Mouse (Mus musculus) fibroblast of lung, adult 2 months (primary cell): ENCODE measurements around the gene Lman2.

Experiments
- DNase-seq: peaks from one replicate; pipeline ENCODE4 v3.0.0-alpha.2; 2011; ENCODE audit warnings: low read depth

Gene Lman2

DNA sequence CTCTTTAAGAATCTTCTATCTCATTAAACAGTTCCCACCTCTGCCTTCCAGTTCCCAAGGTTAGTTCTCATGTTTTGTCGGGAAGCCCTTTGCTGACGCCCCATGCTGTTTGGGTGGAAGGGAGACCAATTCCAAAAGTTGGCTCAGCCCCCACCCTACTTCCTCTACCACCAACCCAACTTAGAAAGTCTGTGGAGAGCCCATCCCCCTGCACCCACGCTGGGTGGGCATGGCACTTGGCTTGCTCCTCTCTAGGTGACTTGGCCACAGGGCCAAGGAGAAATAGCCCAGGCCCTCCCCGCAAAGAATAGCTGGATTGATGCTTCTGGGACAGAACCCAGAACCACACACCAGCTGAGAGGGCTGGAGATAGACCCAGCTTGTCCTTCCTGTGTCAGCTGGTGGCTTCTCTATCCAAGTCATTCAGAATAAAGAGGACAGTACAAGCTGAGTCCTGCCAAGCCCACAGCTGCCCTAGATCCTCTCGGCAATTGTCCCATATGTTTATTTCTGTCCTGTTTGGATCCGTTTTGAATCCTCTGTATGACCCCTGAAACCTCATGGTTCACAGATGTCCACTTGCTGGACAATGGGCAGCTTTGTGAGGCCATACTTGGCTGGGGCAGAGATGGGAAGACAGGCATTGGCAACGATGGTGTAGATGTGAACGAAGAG is 8.6 kb upstream of the Lman2 start:
- no peak for DNase-seq

DNA sequence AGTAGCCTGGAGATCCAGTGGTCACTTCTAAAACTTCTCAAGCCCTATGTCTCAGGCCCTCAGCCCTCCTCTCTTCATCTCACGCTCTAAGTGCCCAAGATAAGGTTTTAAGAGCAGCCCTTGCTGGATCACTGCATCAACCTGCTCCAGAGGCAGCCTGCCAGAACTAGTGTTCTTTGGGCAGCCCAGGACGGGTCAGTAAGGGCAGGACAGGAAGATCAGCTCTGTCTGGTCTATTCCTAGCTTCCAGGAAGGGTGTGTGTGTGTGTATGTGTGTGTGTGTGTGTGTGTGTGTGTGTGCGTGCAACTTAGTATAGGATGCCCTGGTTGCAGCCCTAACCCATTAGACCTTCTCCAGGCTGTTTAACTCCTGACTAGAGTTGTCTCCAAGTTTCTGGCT is 7.7 kb upstream of the Lman2 start:
- DNase-seq, result no peak

DNA sequence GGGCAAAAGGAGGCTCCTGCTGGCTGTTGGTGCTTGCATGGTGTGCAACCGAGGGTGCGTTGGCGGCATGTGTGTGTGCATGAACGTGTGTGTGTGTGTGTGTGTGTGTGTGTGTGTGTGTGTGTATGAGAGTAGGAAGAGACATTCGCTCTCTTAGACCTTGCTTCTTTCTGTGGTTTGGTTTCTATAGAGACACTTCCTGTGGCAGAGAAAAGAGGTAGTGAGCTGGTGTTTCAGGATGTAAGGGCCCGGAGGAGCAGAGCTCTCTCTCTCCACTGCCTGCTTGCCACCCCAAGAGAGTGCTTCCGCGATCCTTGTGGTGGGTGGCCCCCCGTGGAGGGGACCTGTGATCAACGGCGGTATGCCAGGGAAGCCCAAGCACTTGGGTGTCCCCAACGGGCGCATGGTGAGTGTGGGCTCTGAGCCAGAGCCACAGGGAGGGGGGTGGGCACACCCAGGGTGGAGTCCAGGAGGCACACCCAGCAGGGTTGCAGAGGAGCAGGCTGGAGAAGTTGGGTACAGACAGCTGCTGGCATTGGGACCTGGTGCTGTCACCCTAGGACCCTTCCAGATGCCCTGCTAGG is 7.0 kb upstream of the Lman2 start, which contains the start of gene Rgs14:
TSS of gene Rgs14 (plus strand) at position 202 of the 584 bp plus-strand sequence.
- DNase-seq, result no peak

DNA sequence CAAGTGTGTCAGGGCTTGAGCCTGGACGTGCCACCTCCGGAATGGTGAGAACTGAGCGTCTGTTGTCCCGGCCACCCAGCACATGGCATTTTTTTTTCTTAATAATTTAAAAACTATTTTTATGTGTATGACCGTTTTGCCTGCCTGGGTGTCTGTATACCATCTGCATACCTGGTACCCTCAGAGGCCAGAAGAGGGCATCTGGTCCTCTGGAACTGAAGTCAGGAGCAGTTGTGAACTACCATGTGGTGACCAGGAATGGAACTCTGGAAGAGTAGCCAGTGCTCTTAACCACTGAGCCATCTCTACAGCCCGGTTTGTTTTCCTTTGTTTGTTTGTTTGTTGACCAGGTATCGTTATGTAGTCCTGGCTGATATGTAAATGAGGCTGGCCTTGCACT is 5.8 kb upstream of the Lman2 start:
- DNase-seq, result no peak

DNA sequence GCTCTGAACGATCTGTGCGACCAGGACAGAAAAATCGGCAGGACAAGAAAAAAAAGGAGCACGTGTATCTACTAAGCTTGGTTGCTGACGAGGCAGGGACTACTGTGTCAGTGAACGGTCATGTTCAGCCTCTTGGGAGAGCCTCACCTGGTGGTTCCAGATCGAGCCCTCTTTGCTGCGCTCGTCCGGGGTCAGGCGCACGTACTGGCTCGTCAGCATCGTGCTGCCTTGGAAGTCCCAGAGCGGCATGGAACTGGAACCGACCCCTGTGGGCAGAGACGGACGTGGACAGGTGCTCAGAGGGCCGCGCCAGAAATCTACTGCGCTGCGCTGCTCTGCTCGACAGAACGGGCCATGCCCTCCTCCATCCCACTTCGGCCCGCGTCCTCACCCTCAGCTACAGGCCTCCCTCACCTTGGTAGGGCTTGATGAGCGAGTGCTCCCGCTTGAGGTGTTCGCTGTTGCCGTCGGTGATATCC is 570 bp downstream of the Lman2 start:
- peak; percentile 2 for DNase-seq

DNA sequence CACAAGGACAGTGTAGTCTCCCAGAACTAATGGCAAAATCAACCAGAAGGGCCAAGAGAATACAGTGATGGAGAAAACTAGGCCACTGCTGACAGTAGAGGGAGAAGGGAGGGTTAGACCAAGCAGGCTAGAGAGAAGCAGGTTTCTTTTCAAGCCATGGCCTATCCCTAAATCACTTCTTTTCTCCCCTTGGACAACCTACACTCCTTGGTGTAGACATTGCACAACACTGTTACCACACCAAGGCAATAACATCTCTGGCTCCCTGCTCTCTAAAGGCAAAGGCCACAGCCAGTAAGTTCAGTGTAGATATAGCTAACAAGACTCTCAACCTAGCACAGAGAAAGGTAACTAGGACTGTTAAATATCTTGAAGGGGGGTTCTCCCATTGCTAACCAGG is 1.4 kb downstream of the Lman2 start:
- no peak for DNase-seq

DNA sequence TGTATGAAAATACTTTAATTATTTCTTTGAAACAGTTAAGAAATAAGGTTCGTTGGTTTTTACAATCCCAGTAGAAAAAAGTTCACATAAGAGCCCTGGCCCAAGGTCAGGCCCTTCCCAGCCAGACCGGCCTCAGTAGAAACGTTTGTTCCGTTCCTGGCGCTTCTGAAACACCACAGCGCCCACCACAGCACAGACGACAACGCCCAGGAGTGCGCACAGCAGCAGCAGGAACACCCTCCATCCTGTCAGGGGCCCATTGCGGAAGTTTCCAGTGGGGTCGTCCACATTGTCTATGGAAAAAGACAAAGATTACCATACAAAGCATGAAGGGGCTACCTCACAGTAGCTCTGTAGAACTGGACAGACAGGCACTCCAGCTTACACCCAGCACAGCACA is 15.8 kb downstream of the Lman2 start:
- DNase-seq, result no peak

DNA sequence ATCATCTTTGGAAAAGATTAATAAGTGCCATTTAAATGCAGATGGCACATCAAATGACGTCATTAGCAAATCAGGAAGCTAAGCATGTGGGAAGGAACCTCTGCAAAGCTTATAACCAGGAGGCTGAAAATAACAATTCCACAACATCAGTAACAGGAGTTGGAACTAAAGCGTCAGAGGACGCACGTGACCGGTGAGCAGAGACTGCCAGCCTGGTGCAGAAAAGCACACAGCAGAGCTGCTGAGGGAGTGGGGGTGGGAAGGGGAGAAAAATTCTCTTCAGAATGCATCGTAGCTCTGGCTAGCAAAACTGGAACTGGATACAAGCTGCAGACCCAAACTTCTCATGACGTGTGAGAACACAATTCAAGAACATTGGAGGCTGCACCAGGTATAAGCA is 18.3 kb downstream of the Lman2 start:
- DNase-seq, result no peak

DNA sequence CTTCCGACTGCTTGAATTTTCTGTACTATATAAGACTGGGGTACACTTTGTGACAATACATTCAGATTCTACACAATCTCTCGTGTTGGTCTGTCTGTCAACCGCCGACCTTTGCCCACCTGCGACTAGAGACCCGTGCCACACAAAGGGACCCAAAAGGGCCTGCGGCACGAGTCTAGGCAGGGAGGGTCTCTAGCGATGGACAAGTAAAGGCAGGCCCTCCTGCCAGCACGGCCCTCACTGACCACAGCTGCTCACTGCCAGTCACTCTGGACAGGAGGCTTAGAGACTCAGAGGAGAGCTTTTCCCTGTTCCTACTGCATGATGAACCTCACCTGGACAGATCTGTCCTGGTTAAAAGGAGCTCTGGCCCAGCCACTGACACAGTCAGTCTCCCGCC is 20.1 kb downstream of the Lman2 start:
- no peak for DNase-seq

DNA sequence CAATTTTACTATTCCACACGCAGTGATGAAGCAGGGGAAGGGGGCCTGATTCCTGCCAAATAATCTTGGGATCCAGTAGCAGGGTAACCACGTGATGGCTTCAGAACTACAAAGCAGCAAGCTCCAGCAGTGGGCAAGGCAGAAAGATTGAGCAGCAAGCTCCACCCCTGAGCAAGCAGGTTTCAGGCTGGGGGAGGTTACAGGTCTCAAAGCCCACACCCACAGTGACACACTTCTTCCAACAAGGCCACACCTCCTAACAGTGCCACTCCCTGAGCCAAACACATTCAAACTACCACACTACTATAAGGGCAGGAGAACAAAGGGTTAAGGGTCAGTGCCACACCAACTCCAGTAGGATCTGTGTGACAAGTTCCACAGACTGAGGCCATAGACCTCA is 23.3 kb downstream of the Lman2 start:
- DNase-seq, result no peak

DNA sequence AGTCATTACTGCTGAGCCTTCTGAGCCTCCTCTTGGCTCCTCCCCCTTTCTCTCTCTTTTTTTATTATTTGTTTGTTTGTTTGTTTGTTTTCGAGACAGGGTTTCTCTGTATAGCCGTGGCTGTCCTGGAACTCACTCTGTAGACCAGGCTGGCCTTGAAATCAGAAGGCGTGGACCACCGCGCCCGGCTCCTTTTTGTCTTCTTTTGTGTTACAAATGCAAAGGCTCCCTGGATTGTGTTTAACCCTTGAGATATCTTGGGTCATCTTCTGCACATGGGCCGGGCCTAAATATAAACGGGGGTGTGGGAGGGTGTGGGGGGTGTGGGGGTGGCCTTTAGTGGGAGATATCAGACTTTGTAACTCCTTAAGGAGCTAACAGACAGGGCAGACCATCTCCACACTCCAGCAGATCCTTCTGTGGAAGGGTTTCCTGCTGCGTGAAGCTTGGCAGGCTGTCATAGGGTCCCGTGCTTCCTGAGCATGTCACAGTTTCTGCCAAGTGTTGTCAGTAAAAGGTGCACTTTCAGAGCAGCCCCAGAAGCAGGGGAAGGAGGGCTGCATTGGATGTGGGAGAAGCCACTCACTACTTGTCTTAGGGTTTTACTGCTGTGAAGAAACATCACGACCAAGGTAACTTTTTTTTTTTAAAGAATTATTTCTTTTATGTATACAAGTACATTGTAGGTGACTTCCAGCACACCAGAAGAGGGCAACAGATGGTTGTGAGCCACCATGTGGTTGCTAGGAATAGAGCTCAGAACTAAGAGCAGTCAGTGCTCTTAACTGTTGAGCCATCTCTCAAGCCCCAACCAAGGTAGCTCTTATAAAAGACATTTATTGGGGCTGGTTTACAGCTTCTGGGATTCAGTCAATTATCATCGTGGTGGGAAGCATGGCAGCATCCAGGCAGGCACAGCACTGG is 24.2 kb downstream of the Lman2 start:
- no peak for DNase-seq

DNA sequence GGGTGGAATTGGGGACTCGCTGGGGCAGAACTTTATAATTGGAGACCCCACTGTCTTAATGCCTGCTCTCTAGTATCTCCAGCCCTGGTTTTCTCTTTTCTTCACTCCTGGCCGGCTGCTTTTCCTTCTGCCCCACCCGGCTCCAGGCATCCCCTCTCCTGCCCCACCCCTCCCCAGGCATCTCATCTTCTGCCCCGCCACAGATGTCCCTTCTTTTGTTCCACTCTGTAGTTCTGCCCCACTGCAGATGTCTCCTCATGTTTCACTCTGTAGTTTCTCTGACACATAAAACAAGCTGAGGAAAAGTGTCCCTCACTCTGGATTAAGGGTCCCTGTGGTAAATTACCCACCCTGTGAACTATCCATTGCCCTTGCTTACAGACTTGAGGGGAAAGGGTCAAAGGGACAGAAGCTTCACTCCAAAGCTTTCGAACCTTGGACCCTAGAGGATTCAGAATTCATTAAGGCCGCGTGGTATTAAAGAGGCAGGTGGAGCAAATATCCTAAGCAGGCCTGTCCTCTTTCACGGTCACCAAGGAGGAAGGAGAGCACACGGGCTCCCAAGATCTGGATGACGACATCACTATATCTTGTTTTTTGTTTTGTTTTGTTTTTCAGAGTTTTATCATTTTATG is 25.1 kb downstream of the Lman2 start:
- DNase-seq, result no peak

DNA sequence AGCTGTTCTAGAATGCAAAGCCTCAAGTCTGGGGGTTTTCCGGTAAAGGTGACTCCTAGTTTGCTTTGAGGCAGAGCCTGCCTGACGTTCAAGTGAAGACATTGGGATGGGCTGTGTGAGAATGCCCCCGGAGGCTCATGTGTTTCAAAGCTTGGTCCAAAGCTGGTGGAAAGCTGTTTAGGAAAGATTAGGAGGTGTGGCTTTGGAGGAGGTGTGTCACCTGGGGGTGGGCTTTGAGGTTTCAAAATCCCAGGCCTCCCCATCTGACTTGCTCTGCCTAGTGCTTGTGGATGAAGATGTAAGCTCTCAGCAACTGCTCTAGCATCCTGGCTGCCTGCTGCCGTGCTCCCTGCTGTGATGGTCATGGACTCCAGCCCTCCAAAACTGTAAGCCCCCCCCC is 26.9 kb downstream of the Lman2 start:
- no peak for DNase-seq

DNA sequence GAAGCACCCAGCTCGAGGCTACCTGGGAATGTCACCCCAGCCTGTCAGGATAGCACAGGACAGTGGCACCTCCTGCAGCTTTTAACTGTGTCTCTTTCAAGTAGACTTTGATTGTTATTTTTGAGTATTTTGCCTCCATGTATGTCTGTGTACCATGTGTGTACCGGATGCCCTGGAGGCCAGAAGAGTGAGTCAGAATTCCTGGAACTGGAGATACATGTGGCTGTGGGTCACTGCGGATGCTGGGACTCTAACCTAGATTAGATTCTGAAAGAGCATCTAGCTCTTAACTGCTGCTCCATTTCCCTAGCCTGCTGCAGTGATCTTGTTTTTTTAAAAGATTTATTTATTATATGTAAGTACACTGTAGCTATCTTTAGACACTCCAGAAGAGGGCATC is 30.3 kb downstream of the Lman2 start:
- no peak for DNase-seq

DNA sequence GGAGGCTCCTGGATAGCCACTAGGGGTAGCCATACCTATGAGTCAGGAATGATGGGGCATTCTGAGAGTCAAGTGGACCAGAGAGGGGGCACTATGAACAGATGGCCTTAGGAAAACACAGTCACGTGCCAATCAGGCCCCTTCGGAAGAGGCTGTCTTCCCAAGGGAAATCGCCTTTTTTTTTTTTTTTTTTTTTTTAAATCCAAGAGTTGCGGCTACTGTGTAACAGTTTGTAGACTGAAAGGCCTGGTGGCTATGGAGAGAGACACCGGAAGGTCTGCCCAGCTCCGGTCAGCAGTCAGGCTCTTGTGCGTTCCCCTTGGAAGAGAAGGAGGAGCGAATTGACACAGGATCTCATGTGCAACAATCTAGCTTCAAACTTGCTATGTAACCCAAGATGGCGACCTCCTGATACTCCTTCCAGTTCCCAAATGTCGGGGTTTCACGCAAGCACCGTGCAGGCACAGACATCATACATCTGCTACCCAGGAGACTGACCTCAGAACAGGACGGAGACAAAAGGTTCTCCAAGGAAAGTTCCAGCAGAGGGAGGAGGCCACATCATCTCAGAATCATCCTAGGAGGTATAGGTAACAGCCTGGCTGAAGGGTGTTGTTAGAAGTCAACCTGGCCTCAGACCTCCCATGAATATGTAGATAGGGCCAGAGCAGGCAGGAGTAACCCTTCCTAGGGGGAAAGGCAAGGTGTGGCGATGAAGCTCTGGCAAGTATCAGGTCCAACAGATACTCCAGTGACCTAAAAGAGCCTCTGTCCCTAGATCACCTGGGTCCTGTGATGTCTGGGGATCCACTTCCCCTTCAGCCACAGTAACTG is 31.8 kb downstream of the Lman2 start:
- DNase-seq, result no peak

DNA sequence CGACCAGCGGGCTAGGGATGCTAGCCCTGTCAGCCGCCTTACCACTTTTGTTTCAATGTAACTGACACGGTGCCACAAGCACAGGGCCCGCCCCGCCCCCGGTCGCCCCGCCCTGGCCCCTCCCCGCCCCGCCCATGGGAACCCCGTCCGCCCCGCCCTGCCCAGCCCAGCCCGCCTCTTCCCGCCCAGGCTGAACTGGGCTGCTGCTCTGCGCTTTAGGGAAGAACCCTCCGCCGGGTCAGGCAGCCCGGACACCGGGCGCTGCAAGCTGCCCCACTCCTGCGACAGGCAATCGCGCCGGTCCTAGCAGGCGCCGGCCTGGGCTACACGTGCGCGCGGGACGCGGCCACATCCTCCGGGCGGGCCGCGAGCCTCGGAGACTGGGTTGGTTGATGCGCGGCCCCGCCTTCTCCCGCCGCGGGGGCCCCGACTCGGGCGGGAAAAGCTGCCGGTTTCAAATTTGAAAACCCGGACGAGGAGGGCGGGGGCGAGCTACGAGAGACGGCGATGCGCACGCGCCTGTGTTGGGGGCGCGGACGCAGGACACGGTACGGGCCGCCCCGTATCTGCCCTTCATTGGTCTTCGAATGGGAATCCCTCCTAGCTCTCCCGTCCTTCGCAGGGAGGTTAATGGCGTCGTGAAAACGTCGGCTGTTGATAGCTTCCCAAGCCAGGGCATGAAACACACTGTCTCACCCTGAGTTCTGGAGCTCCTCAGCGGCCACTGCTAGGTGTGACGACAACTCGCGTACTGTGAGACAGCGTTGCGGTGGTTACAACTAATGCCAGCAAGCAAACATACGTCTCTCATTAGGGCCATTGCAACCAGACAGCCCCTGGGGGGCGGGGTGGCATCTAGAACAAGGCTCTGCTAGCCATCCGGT is 32.7 kb downstream of the Lman2 start, which contains the start of gene Mxd3:
TSS of gene Mxd3 (minus strand) at position 141 of the 884 bp plus-strand sequence.
- DNase-seq, result peak; percentile 41

DNA sequence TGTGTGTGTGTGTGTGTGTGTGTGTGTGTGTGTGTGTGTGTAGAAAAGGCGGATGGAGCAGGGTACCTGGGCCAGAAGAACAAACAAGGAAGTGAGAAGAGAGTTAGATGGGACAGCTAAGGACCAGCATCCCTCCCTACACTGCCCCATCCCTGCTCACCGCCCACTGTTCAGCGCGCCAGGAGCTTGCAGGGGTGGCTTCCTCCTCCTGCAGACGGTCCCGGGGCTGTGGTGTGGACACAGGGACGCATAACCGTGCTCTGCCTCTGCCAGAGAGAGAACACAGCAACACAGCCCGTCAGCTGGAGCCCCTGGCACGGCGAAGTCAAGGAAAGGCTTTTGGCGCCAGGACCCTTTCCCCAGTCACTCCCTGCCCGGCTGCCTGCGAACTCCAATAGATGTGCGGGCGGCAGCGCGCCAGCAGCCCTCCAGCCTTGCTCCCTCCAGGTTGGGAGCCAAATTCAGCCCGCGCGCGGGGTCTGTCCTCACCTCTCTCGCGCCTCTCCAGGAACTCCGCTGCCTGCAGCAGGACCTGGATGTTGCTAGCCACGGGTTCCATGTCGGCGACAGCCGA is 33.4 kb downstream of the Lman2 start:
- DNase-seq, result no peak

DNA sequence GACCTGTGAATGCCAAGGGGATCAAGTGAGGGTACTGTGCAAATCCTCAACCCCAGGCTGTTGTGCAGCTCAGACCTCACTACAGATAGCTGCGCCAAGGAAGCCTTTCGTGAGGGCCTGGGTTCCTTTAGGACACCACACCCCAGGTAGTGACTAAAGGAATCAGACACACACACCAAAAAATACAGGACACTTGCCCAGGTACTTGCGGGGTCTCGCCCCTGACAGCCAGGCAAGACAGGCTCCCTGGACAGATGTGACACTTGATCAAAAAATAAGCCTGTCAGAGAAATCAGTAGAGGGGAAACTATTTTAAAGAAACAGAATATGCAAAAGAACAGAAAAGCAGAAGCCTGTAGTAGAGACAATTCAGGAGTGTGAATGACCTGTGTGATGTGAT is 33.9 kb downstream of the Lman2 start:
- DNase-seq, result no peak

DNA sequence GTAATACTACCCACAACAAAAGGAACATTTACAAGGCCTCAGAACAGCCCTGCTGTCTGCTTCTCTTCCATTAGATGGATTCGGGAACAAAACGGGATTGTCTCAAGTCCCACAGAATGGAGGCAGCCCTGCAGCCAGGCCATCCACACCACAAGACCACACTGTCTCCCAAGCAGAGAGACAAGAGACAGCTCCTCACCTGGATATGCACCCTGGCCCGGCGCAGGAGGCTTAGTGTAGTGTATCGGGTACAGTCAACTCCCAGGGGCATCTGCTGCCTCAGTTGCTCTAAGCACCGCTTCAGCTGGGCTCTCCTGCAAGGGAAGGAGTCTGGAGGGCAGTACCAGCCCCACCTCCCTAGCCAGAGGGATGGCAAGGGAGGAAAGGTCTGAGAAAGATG is 34.4 kb downstream of the Lman2 start:
- DNase-seq, result no peak

DNA sequence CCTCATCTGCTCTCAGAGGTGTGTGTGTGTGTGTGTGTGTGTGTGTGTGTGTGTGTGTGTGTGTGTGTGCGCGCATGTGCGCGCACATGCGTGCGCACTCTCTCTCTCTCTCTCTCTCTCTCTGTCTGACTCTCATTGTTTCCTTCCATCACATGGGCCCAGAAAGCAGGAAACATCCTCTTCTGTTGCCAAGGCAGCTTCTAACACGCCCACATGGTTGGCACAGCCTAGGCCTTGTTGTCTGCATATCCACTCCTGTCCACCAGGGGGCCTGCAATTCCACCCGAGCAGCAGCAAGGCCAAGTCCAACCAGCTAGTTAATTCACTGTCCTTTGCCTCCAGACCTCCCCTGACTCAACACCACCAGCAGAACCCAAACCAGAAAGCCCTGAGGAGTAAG is 35.0 kb downstream of the Lman2 start:
- peak; percentile 92 for DNase-seq
